Mouse (Mus musculus): ENCODE data around the gene Arpc4. TPM values are rescaled to one million over a fixed set of nuclear protein-coding genes. Genes with fewer than 3 reads are reported as not detected.
A peak's percentile ranks its signal among the peaks of the same experiment; 100 is the strongest.

Gene Arpc4
- polyA plus RNA-seq, 1 experiment from 2014 or later, result 352 TPM

DNA sequence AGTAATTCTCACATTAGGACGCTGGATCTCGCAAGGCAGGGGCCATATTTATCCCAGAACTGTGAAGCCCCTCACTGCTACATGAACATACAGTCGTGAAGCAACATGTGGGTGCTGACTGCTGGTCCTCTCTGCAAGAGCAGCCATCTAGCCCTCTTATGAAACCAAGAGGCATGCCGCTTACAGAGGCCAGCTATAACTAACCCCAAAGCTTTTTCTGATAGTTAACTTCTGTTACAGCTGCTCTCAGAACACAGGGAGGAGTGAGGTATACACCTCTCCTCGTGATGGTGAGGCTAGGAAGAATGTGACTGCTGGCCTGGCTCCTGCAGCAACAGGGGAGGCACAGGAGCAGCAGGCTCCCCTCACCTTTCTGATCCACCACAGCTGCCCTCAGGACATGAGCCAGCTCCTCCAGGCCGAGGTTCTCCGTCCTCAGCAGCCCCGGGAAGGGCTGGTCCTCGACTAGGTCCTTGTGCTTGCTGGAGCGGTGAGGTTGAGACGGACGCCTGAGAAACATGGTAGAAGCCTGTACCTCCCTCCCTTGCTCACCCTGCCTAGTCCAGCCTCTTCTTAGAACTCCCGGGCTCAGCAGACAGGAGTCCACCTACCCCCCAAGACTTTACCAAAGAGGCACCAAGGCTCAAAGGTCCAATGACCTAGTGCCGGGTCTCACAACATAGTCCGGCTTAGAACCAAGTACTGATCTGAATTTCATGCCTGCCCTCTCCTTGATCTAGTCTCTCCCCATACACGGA is 40.7 kb downstream of the Arpc4 start:
- H3K36me3 ChIP-seq, result peaks cover 23% of the 10 kb centered on the region; the same call in 1 of the 2 replicates
- peak overlapping the region; percentile 75 for H3K4me2 ChIP-seq (replicated peaks)
- no peak overlapping the region for H3K27ac ChIP-seq
- H3K4me1 ChIP-seq, result peaks cover 17% of the 10 kb centered on the region
- peak overlapping the region; percentile 74 for H3K9ac ChIP-seq
- no peaks in the 10 kb centered on the region for H3K27me3 ChIP-seq (replicated peaks)
- H3K9me3 ChIP-seq, result no peaks in the 10 kb centered on the region
- H3K4me3 ChIP-seq, result peak overlapping the region; percentile 55
- 16% methylated on average over 16 of the region's 16 CpGs for WGBS
- ATAC-seq (ENCODE audit: low FRiP score, low read depth), result peak; percentile 74

DNA sequence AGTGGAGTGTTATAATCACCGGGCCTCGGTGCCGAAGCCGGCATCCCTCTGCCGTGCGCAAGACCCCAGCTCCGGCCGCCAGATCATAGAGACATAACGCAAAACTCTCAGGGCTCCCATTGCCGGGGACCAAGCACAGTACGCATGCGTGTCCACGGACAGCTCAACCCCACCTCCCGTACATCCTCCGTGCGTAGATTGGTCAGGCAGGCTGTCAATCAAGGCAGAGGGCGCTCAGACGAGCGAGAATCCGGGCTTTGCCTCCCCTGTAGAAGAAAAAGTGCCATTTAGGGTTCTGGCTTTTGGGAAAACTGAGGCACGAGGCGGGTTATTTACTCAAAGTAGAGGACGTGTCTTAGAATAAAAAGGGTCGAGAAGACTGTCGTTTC is 41.3 kb downstream of the Arpc4 start, which contains the start of gene Rpusd3:
TSS of gene Rpusd3 (minus strand) at position 142 of the 389 bp plus-strand sequence.
- no peaks in the 10 kb centered on the region for H3K9me3 ChIP-seq
- peak within 1 kb of the TSS; percentile 74 for H3K9ac ChIP-seq
- H3K4me1 ChIP-seq, result peaks cover 17% of the 10 kb centered on the region
- ATAC-seq (ENCODE audit: low FRiP score, low read depth), result peak; percentile 98
- H3K4me3 ChIP-seq, result peak within 1 kb of the TSS; percentile 55
- no peak within 1 kb of the TSS for H3K27ac ChIP-seq
- peak within 1 kb of the TSS; percentile 75 for H3K4me2 ChIP-seq (replicated peaks)
- WGBS, result under 1% methylated on average over 25 of the region's 25 CpGs
- H3K27me3 ChIP-seq (replicated peaks), result no peaks in the 10 kb centered on the region
- peaks cover 17% of the 10 kb centered on the region; the same call in 1 of the 2 replicates for H3K36me3 ChIP-seq

DNA sequence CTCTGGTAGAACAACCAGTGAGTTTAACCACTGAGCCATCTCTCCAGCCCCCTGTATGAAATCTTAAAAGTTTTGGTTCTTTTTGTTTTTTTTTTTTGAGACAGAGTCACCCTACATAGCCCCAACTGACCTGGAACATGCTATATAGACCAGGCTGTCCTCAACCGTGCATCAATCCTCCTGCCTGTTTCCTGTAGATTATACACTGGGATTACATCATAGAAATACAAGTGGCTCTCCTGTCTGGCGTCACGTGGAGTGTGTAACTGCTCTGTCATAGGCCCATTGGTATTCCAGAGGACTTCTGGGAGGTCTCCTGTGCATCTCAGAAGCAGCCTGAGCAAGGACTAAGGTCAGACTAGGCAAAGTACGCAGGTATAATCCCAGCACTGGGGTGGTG is 45.1 kb downstream of the Arpc4 start:
- Histone ChIP-seq H3K4me3 (no peak overlapping the region), H3K36me3 (no peaks in the 10 kb centered on the region), H3K9ac (no peak overlapping the region), H3K27me3 (replicated peaks) (0 out of 2 replicates have a peak, but pooled peaks cover 3% of the 10 kb centered on the region), H3K4me2 (replicated peaks) (no peak overlapping the region), H3K9me3 (peaks cover 2% of the 10 kb centered on the region; the same call in 1 of the 2 replicates), H3K4me1 (peaks cover 12% of the 10 kb centered on the region), H3K27ac (no peak overlapping the region)
- 76% methylated on average over 4 of the region's 4 CpGs for WGBS
- no peak for ATAC-seq (ENCODE audit: low FRiP score, low read depth)

DNA sequence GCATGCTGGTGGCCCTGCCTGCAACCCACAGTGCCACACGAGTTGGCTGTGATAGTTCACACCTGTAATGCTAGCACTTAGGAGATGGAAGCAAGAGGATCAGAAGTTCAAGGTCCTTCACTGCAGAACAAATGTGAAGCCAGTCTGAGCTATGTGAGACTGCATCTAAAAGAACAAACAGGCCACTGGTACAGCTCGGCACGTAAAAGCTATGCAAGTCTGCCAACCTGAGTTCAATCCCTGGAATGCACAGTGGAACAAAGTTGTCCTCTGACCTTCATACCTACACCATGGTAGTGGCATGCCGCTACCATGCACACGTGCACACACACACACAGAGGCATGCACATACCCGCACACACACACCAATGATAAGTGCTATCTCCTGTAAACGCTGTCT is 46.3 kb downstream of the Arpc4 start:
- WGBS, result 85% methylated on average over 7 of the region's 7 CpGs
- Histone ChIP-seq H3K4me3 (no peak overlapping the region), H3K27ac (no peak overlapping the region), H3K36me3 (no peaks in the 10 kb centered on the region), H3K4me2 (replicated peaks) (no peak overlapping the region), H3K4me1 (peaks cover 3% of the 10 kb centered on the region; the same call in 1 of the 2 replicates), H3K9ac (no peak overlapping the region), H3K9me3 (peaks cover 2% of the 10 kb centered on the region; the same call in 1 of the 2 replicates), H3K27me3 (replicated peaks) (0 out of 2 replicates have a peak, but pooled peaks cover 3% of the 10 kb centered on the region)
- no peak for ATAC-seq (ENCODE audit: low FRiP score, low read depth)

DNA sequence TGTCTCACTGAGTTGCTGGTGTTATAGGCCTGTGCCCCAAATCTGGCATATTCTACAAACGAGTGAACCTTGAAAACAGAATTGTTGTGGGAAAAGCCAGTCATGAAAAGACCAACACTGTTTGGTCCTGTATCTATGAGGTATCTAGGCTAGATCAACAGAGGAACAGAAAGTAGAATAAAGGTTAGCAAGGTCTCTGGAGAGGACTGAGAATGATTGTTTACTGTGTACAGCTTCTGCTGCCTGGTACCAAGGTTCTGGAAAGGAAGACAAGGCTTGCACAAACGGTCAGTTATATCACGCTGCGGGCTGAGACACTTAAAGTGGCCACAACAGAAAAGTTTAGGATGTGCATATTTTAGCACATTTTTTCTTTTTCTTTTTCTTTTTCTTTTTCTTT is 48.8 kb downstream of the Arpc4 start:
- H3K4me2 ChIP-seq (replicated peaks), result no peak overlapping the region
- no peaks in the 10 kb centered on the region for H3K36me3 ChIP-seq
- H3K9ac ChIP-seq, result no peak overlapping the region
- 0 out of 2 replicates have a peak, but pooled peaks cover 3% of the 10 kb centered on the region for H3K27me3 ChIP-seq (replicated peaks)
- peaks cover 2% of the 10 kb centered on the region; the same call in 1 of the 2 replicates for H3K9me3 ChIP-seq
- no peak for ATAC-seq (ENCODE audit: low FRiP score, low read depth)
- no peaks in the 10 kb centered on the region for H3K4me1 ChIP-seq
- H3K27ac ChIP-seq, result no peak overlapping the region
- no peak overlapping the region for H3K4me3 ChIP-seq
- 94% methylated on average over 4 of the region's 4 CpGs for WGBS

DNA sequence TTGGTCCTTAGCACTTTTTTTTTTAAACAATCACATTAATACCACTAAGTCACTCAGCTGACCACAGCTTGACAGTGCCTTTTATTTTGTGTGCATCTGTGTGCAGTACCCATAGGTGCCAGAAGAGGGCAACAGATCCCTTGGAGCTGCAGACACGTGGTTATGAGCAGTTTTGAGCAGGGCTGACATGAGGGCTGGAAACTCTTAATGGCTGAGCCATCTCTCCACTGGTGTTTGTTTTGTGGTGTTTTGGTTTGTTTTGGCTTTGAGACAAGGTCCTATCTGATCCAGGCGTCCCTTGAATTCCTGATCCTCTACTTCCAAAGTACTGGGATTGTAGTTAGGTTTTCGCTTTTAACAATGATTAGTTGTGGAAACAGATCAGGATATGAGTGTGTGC is 49.5 kb downstream of the Arpc4 start:
- H3K36me3 ChIP-seq, result no peaks in the 10 kb centered on the region
- H3K4me2 ChIP-seq (replicated peaks), result no peak overlapping the region
- H3K9ac ChIP-seq, result no peak overlapping the region
- 0 out of 2 replicates have a peak, but pooled peaks cover 3% of the 10 kb centered on the region for H3K27me3 ChIP-seq (replicated peaks)
- no peak overlapping the region for H3K27ac ChIP-seq
- no peak for ATAC-seq (ENCODE audit: low FRiP score, low read depth)
- H3K4me3 ChIP-seq, result no peak overlapping the region
- WGBS, result 66% methylated on average over 3 of the region's 3 CpGs
- H3K9me3 ChIP-seq, result peaks cover 2% of the 10 kb centered on the region; the same call in 1 of the 2 replicates
- H3K4me1 ChIP-seq, result no peaks in the 10 kb centered on the region

DNA sequence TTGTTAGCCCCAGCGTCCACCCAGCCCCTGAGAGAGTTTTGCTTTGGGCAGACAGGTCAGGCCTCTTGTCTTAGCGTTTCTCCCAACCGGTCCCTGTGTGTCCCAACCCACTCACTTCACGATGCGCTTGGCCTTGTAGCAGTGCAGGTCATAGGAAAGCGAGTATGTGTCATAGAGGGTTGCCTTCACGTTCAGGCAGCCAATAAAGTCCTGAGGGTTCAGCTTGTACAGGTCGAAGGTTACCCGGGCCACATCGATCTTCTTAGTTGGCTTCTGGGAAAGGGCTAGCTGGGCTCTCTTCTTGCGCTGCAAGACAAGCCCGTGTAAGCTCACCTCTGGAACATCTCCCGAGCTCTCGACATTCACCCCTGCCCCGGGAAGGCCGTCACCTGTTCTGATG is 50.1 kb downstream of the Arpc4 start:
- no peak for ATAC-seq (ENCODE audit: low FRiP score, low read depth)
- Histone ChIP-seq H3K4me3 (no peak overlapping the region), H3K27ac (no peak overlapping the region), H3K4me1 (no peaks in the 10 kb centered on the region), H3K36me3 (no peaks in the 10 kb centered on the region), H3K4me2 (replicated peaks) (no peak overlapping the region), H3K9ac (no peak overlapping the region), H3K27me3 (replicated peaks) (0 out of 2 replicates have a peak, but pooled peaks cover 3% of the 10 kb centered on the region), H3K9me3 (peaks cover 2% of the 10 kb centered on the region; the same call in 1 of the 2 replicates)
- 92% methylated on average over 16 of the region's 16 CpGs for WGBS

DNA sequence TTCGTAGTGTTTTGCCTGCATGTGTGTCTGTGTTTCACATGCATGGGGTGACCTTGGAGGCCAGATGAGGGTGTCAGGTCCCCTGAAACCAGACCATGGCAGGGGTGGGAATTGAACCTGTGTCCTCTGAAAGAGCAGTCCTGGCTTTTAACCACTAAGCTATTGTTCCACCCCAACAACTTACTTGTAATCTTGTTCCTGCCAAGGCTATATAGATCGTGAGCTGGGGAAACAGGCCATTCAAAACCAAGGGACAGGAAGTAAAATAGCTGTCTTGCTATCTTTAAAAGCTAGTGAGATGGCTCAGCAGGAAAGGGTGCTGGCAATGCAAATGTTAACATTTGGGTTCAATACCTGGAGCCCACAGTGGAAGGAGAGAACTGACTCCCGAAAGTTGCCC is 52.0 kb downstream of the Arpc4 start:
- H3K4me1 ChIP-seq, result no peaks in the 10 kb centered on the region
- H3K4me2 ChIP-seq (replicated peaks), result no peak overlapping the region
- ATAC-seq (ENCODE audit: low FRiP score, low read depth), result no peak
- 83% methylated on average over 3 of the region's 3 CpGs for WGBS
- H3K9me3 ChIP-seq, result peaks cover 2% of the 10 kb centered on the region; the same call in 1 of the 2 replicates
- H3K27me3 ChIP-seq (replicated peaks), result 0 out of 2 replicates have a peak, but pooled peaks cover 3% of the 10 kb centered on the region
- no peak overlapping the region for H3K4me3 ChIP-seq
- H3K36me3 ChIP-seq, result no peaks in the 10 kb centered on the region
- H3K9ac ChIP-seq, result no peak overlapping the region
- no peak overlapping the region for H3K27ac ChIP-seq

DNA sequence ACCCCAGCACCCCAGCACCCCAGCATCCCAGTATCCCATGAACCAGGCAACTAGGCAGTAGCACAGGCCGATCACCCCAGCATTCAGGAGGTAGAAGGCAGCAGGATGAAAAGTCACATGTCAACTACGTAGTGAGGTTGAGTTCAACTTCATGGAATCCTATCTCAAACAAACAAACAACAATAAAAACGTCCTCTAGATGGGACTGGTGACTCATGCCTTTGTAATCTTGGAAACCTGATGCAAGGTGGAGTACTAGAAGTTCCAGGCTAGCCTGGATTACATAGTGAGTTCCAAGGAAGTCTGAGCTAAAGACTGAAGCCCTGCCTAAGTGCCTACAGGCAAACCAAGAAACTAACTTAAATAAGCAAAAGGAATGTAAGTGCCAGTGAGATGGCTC is 52.9 kb downstream of the Arpc4 start:
- Histone ChIP-seq H3K27me3 (replicated peaks) (no peaks in the 10 kb centered on the region), H3K36me3 (no peaks in the 10 kb centered on the region), H3K27ac (no peak overlapping the region), H3K4me2 (replicated peaks) (no peak overlapping the region), H3K4me1 (no peaks in the 10 kb centered on the region), H3K4me3 (no peak overlapping the region), H3K9me3 (peaks cover 2% of the 10 kb centered on the region; the same call in 1 of the 2 replicates), H3K9ac (no peak overlapping the region)
- 69% methylated on average over 3 of the region's 3 CpGs for WGBS
- ATAC-seq (ENCODE audit: low FRiP score, low read depth), result no peak

DNA sequence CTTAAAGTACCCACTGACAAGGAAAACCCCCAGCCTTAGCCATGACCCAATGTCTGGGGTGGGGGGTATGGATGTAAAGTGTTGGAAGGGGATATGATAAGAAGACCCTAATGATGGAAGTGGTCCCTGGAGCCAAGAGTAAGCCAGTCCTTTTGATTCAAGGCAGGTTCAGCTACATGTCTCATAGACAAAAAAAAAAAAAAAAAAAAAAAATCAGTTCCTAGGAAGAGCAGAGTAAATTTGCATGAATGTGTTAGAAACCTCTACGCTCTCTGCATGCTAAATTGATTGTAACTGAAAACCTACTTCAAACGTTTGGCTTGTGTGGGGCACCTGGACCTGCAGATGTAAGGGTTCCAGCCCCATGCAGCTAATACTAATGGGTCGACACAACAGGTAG is 53.9 kb downstream of the Arpc4 start:
- Histone ChIP-seq H3K9me3 (peaks cover 2% of the 10 kb centered on the region; the same call in 1 of the 2 replicates), H3K4me3 (no peak overlapping the region), H3K36me3 (no peaks in the 10 kb centered on the region), H3K9ac (no peak overlapping the region), H3K27ac (no peak overlapping the region), H3K27me3 (replicated peaks) (no peaks in the 10 kb centered on the region), H3K4me1 (no peaks in the 10 kb centered on the region), H3K4me2 (replicated peaks) (no peak overlapping the region)
- WGBS, result 64% methylated on average over 3 of the region's 3 CpGs
- ATAC-seq (ENCODE audit: low FRiP score, low read depth), result no peak

DNA sequence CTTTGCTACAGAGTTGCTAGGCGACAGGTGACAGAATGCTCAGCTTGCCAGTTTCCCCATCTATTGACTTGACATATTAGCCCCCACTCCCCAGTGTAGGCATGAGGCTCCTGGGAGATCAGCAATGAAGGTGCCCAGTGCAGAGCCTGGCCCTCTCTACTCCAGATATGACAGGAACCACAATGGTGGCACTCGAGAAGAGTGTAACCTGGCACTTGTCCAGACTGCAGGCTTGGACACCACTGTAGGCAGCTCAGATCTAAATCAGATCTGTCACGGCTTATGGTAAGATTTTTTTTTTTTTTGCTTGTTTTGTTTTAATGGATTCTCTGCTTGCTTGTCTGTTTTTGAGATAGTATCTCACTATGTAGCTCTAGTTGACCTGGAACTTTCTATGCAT is 55.7 kb downstream of the Arpc4 start:
- Histone ChIP-seq H3K27ac (no peak overlapping the region), H3K4me1 (no peaks in the 10 kb centered on the region), H3K9me3 (no peaks in the 10 kb centered on the region), H3K9ac (no peak overlapping the region), H3K4me2 (replicated peaks) (no peak overlapping the region), H3K4me3 (no peak overlapping the region), H3K27me3 (replicated peaks) (no peaks in the 10 kb centered on the region), H3K36me3 (no peaks in the 10 kb centered on the region)
- 83% methylated on average over 3 of the region's 3 CpGs for WGBS
- ATAC-seq (ENCODE audit: low FRiP score, low read depth), result no peak

DNA sequence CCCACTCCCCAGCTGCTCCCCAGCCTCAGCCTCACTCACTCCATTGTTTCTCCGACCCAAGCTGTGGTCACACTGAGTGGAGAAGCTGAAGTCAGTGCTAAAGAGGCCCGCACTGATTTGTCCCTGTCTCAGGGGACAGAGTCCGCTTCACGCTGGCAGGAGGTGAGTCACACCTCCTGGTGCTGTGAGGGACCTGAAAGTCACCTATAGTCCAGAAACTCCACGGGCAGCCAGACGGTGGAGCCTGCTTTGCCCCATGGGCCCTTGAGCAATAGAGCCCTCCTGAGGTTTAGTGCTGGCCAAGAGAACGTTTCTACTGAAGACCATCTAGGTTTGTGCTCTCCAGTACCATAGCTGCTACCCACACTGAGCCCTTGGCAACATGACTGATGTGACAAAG is 56.8 kb downstream of the Arpc4 start:
- H3K4me1 ChIP-seq, result no peaks in the 10 kb centered on the region
- no peak overlapping the region for H3K9ac ChIP-seq
- 82% methylated on average over 7 of the region's 7 CpGs for WGBS
- no peaks in the 10 kb centered on the region for H3K27me3 ChIP-seq (replicated peaks)
- no peak overlapping the region for H3K27ac ChIP-seq
- no peak overlapping the region for H3K4me3 ChIP-seq
- H3K9me3 ChIP-seq, result no peaks in the 10 kb centered on the region
- H3K4me2 ChIP-seq (replicated peaks), result no peak overlapping the region
- H3K36me3 ChIP-seq, result no peaks in the 10 kb centered on the region
- ATAC-seq (ENCODE audit: low FRiP score, low read depth), result no peak

Measured in neural tube, embryonic 12.5 days (tissue).